Mouse (Mus musculus) large intestine, adult 2 months (tissue): ENCODE data around the gene Olfr522. TPM values are rescaled to one million over a fixed set of nuclear protein-coding genes. Genes with fewer than 3 reads are reported as not detected.

Experiments
- DNase-seq: peaks from one replicate; pipeline ENCODE4 v3.0.0-alpha.2; 2012; ENCODE audit warnings: low read depth, low spot score
- WGBS: fragments of 180-500 bp; shearing (Covaris S2); methylation state at CpG from one replicate; pipeline ENCODE4 v1.1.7; 2018; 5-methylcytosine and 5-hydroxymethylcytosine counted together
- polyA plus RNA-seq: library from polyadenylated mRNA; depleted of rRNA; stranded (reverse); fragments of >200 nt; gene quantifications from 2 replicates; pipeline ENCODE4 v1.2.3, GENCODE M21; 2012; rRNA removed

Olfr522 gene
- polyA plus RNA-seq, result not detected in 2 replicates

DNA sequence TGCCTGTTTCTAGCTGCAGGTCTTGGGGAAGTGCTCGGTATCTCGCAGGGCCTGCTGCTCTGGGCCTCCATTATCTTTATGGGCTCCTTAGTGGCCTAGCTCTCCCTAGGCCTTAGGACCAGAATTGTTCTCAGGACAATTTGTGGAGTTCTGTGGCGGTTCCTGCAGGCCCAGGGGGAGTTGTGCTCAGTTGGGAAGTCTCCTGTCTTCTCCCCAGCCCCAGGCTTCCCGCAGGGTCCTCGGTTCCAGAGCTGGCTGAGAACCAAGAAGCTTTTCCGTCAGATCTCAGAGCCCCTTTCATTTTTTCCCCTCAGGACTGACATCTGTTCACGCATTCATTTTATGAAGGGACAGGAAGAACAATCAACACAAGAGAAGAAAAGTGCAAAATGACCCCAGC, at the start of gene Olfr522:
Gene Olfr522 (minus strand): TSS at position 101 of the 400 bp plus-strand sequence.
- DNase-seq, result no peak
- 68% methylated on average over 7 of the region's 7 CpGs for WGBS

DNA sequence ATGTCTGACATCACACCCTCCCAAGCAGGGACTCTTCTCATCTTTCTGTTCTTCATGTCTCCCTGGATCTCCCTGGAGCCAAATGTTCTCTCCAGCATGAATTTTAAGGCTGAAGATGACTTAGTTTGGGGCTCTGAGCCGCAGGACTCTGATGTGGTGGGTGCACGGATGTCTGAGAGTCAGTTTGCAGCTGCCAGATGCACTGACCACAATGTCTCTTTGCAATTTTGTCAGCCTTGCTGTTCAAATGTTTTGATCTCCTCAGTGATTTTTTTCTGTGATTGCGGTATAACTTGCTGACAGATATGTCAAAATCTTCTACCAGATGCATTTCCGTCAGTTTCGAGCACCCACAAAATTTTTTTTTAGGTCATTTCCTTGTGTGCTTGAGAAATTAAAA, 49.3 kb upstream of the Olfr522 start:
- WGBS, result 74% methylated on average over 5 of the region's 5 CpGs
- no peak for DNase-seq

DNA sequence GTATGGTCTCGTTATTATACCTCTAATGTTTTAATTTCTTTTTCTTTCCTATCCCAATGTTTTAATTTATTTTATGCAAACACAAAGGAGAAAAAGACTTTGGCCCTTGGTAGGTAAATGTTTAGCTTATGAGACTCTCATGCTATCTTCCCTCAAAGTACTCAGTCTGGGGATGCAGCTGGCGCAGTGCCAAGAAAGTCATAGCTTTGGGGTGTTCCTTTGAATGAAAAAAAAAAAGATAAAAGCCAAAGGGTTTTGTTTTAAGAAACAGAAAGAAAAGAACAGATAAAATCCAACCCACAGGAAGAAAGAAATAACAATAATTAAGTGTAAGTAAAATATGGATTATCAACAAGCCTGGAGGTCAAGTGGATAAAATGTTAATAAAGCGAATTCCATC, 44.1 kb upstream of the Olfr522 start:
- 62% methylated on average over 3 of the region's 3 CpGs for WGBS
- DNase-seq, result no peak

DNA sequence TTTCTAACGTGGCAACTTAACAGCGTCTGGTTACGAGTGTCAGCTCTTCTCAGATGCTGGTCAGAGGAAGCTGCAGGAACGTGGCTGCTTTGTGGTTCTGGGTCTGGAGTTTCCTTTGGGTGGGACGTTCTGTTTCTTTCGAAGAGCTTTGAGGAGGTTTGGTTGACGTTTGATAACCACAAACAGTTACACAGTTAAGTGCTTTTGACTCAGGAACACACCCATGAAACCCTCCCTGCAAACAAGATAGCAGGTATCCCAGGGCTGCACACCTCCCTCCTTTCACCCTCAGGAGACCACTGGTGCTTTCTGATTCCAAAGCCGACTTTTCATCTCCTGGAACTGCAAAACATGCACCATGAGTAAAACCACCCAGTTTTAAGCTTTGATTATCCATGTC, 43.6 kb upstream of the Olfr522 start:
- no peak for DNase-seq
- 48% methylated on average over 8 of the region's 8 CpGs for WGBS

DNA sequence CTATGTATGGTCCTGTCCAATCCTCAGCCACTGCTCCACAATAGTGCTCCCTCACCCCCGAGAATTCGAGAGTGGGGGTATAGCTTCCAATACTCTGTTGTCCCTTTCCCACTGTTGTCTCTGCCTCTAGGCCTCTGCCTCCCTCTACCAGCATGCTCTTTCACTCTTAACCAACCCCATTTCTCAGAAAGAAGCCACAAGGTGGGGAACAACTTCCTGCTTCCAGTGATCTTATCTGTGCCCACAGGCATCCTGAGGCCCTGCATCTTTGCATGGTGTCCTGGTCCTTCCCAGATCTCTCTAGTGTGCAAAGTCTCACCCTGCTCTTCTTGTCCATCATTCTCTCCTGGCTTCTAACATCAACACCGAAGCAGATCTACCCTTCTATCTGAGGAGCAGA, 42.3 kb upstream of the Olfr522 start:
- DNase-seq, result no peak
- WGBS, result 67% methylated on average over 3 of the region's 3 CpGs

DNA sequence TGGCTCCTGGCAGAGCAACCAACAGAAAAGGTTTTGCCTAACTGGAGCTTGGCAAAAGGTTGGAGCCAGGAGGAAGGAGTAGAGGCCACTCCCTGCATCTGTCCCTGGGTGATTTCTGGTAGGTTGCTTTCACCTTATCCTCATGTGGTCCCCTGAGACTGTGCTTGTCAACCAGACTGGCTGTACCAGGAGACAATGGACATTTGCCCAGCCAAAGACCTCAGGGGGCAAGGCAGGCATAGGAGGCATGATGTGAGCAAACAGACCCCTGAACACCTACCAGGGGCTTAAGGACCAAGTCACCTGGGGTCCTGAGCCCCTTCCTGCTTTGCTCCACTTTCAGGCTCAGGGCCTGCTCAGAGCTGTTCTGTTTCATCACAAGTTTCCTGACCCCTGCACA, 41.3 kb upstream of the Olfr522 start, which contains the start of gene Olfr524:
Gene Olfr524 (minus strand): TSS at position 101 of the 400 bp plus-strand sequence.
- DNase-seq, result no peak

DNA sequence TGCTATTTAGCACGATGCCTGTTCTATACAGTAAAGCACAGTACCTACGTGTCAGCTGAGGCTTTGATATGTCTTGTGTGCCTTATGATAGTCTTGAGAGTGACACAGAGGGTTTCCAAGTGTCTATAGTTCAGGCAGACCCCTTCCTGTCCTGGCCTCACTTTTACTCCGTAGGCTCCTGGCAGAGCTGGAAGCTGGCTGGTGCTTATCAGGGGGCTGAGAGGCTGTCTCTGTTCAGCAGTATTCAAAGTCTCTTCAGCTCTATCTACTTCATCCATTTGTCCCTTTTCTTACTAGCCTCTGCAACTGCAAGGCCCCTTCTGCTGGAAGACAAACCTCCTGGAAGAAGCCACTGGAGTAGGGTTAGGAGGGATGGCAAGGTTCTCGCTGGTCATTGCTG, 36.5 kb upstream of the Olfr522 start:
- DNase-seq, result no peak
- 83% methylated on average over 4 of the region's 4 CpGs for WGBS

DNA sequence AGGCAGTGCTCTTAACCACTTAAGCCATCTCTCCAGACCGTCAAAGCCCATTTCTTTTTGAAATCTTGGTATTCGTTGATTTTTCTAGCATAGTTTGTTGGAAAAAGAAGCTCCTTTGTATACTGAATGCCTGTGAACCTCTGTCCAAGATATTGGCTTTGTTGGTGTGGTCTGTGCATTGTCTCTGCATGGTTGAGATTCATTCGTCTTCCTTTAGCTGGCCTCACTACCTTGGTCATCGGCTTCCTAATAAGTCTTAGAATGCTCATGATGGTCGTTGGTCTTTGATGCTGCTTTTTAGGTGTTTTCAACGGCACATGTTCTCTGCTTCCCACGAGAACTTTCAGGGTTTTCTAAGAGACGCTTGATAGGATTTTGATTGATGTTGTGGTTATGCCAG, 31.4 kb upstream of the Olfr522 start:
- 76% methylated on average over 8 of the region's 8 CpGs for WGBS

DNA sequence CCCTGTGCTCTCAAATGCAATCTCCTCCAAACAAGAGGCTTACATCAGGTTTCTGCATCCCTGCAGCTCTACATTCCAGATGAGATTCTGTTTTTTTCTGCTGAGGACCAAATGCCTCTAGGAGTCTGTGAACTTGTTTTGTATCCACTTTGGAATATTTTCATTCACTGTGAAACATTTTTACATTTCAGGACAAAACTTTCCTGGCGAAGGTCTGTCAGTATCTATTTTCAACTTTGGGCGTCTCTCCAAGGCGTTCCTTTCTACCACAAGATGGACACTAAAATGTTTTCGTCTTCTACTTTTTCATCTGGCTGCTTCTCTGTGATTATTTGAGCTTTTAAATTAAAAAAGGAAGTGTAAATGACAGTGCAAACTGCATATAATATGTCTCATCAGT, 29.5 kb upstream of the Olfr522 start:
- 86% methylated on average over 4 of the region's 4 CpGs for WGBS
- no peak for DNase-seq

More for the DNA sequence above, 31.4 kb upstream of the Olfr522 start:
- no peak for DNase-seq

DNA sequence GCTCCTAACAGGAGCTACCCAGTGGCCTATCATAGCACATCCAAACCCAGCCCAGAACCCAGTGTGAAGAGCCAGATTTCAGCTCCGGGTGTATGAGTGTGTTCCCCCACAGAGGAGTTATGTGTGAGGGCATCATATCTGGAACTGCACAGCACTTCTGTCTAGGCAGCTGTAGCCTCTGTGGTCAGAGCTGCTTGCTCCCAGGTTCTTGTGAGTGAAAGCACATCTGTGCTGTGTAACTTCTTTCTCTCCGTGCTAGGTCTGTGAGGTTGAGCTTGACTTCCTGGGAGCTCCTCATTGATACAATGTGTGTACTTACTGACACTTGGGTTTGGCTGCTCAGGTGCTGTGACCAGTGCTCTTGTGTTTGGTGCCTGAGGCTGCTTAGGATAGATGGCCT, 28.3 kb upstream of the Olfr522 start:
- DNase-seq, result no peak
- WGBS, result 64% methylated on average over 2 of the region's 2 CpGs

DNA sequence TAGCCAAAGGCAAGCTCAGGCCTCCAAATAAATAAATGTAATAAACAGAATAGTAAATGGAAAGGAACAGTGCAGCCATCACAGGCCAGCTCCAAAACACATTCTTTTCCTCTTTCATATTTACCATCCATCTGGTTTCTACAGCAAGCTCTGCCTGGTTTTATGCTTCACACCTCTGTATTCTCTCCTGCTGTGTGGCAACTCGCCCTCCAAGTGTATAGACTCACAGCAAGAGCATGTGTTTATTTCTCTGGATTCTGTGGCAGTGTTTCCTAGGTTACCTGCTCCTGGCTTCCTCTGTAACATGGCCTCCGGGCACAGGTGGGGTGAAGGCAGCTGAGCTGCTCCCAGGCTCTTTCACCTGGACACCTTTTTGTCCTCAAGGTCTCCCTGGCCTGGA, 27.9 kb upstream of the Olfr522 start:
- no peak for DNase-seq
- 44% methylated on average over 2 of the region's 2 CpGs for WGBS

DNA sequence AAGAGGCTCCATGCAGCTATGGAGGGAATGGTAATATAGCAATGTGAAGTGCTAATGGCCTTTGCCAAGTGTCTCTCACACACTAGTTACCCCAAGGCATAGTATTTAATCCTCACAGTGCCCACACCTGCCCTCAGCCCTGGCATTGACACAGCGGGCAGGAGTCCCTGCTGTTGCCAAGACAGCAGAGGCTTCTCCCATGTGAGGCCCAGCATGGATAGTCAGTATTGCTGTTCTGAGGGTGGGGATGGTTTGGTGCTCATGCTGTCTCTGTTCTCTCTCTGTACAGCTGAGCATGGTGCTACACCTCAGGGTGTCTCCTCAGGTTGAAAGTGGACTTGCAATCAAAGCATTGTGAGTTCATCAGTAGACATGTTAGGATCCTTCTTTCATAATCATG, 25.9 kb upstream of the Olfr522 start:
- WGBS, result 91% methylated on average over 1 of the region's 1 CpGs
- no peak for DNase-seq

DNA sequence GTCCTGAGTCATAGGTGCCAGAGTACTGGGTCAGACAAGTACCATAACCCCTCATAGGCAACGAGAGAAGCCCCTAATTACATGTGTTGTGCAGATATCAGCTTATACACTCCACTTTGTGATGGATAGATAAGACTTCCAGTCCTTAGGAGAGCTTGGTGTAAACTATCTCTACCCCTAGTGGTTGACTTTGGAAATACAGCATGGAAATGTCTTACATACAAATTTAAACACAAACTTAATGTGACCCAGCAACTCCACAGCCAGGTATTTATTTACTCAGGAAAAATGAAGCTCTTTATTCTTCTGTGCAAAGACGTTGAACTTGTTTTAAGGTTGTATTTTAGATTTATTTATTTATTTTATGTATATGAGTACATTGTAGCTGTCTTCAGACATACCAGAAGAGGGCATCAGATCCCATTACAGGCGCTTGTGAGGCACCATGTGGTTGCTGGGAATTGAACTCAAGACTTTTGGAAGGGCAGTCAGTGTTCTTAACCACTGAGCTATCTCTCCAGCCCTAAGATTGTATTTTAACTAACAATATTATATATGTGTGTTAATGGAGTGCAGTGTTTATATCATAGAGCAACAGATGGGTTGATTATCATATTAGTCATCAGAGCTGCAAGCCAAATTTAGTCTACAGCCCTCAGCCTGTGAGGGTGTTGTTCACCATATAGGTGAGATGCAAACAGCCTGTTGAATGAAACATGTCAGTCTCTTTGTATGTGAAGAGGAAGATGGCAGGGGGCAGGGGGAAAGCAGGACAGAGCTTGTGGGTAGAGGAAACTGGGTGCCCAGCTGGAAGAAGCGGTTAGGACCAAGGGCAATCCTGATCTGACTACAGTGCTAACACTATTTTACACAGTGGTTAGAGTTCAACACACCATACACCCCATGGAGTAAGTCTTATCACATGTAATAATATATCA, 24.1 kb upstream of the Olfr522 start:
- DNase-seq, result no peak
- 59% methylated on average over 4 of the region's 4 CpGs for WGBS

DNA sequence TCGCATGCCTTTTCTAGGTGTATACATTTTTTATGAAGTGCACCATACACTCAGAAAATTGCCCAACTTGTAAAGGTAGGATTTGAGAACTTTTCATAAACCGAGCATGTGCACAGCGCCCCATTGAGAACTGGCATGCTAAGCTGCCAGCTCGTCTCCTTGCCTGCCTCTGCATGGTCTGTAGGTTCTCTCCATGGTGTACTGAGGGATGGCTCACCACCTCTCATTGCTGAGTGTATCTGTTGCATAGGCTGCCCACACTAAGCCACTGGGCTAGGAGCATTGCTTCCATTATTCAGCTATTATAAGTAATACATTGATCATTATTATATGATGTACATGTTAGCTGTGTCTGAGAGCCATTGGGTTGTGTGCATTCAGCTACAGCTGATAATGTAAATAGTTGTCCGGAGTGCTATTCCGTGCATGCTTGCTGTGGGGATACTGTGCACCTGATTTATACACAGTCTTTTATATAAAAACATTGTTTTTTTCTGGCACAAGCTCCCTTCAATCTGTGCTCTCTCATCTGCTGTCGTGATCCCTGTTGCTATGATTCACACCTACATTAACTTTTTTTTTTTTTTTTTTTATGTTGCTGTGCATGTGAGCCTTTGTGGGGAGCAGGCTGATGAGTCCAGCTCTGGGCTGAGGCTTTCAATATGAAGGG, 23.3 kb upstream of the Olfr522 start:
- DNase-seq, result no peak
- WGBS, result 79% methylated on average over 7 of the region's 7 CpGs

DNA sequence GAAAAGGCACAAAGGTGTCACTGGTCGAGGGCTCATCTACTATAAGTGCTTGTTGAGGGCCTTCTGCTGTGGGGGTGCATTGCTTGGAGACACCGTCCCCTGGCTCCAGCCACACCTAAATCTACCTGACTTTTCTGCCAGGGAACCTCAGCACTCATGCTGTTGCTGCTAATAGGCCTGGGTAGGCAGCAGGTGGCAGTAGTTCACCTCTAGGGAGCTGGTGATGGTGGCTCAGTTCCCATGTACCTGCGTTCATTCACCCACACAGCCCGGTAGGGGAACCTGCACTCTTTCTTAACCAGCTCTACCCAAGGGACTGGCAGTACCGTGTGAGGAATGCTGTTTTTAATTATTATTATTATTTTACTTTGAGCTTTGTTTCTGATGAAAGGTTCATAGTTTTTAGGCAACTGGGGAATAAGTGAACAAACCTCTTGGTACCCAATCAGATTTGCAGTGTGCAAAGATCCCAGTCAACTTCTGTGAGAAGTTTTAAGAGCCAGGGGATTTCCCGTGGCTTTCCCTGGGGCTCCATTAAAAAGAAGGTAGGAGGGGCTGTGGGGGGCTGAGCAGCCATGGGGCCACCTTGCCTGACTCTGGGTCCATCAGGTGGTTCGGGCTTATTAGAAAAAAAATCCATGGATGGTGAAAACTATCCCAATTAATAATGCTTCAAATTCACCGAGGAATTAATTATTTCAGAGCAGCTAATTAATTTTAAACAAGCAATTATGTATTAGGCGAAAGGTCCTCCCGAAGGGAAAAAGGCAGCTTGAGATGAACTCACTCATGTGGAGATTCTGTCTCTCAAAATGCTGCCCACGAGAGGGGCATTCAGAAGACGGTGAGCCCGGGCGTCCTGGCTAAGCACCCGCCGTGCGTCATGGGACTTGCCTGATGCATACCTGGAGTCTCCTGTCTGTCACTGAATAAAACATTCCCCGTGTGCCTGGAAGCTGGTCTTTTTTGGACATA, 22.4 kb upstream of the Olfr522 start:
- 61% methylated on average over 18 of the region's 18 CpGs for WGBS
- DNase-seq, result no peak

DNA sequence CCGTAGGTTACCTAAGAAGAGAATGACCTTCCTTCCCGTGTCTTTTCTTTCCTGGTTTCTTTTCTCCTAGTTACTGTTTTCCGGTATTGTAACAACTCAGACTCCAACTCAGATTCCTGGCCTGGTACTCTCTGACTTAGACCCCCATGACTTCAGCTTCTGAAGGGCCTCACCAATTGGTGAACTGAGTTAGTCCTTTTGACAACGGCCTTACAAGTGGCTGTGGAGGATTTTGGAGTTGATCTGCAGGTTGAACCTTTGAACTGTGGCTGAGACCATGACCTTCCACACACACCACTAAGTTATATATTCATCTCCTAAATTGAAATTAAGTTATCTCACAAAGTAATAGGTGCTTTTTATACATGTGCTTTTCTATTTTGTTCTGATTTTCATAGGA, 19.6 kb upstream of the Olfr522 start:
- no peak for DNase-seq
- 76% methylated on average over 4 of the region's 4 CpGs for WGBS

DNA sequence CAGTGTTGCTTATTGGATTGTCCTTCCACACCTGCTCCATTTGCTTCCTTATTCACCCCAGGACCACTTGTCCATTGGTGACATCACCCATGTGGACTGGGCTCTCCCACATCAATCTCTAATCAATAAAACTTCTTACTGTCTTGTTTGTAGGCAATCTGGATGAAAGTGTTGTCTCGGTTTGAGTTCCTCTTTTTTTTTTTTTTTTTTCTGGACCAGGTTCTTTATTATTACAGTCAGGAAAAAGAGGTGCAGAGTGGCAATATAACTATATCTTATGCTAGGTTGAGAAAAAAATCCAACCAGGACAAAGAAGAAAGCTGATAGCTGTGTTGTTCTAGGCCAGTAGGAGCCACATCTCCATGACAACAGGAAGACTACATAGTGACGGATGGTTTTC, 16.1 kb upstream of the Olfr522 start:
- DNase-seq, result no peak
- WGBS, result 53% methylated on average over 2 of the region's 2 CpGs

DNA sequence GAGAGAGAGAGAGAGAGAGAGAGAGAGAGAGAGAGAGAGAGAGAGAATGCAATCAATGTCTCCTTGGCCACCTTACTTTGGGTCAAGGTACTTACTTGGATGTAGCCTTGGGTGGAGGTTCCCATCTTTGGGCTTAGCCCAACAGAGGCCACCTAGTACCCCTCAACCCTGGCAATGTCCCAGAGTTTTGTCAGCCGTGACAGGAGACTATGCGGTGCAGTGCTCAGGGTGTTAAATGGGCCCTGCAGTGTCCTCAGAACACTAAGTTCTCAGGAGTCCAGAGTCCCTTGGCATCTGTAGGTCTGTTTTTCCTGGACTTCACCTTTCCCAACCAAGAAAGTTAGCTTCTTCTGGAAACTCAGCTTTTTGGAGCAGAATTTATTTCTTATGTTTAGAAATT, 14.6 kb upstream of the Olfr522 start:
- DNase-seq, result no peak
- WGBS, result 87% methylated on average over 2 of the region's 2 CpGs

DNA sequence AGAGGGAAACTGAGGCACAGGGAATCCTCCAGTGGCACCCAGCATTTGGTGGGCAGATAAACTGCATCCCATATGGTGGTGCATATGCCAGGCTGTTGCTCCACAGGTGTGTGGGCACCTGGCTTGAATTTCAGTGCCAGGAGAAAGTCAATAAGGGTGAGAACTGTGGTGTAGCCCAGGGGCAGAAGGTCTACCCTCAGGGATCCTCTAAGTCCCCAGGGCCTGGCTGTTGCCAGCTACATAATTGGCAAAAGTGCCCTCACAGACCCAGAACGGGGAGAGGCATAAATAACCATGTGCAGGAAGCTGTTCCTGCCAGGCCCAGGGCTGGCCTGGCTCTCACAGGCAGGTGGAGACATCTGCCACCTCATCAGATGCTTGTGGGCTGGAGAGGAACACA, 8.4 kb upstream of the Olfr522 start, which contains the start of gene Olfr523:
Gene Olfr523 (plus strand): TSS at position 282 of the 400 bp plus-strand sequence.
- no peak for DNase-seq
- 23% methylated on average over 1 of the region's 1 CpGs for WGBS

DNA sequence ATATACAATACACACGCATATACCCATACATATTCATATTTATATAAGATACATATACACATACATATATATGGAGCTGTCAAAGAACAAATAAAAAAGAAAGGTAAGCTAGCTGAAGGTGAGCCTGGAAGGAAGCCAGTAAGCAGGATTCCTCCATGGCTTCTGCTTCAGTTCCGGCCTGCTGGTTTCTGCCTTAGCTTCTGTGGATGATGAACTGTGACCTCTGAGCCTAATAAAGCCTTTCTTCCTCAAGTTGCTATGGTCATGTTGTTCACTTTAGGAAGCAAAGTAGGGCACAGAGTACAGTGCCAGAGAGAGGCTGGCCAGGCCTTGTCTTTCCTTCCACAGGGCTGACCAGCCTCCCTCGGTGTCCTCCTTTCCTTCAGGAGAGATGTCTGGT, 6.3 kb upstream of the Olfr522 start:
- no peak for DNase-seq
- 84% methylated on average over 3 of the region's 3 CpGs for WGBS
